Mouse (Mus musculus): ENCODE results near the gene Kcnk4. TPM values are rescaled to one million over a fixed set of nuclear protein-coding genes. Genes with fewer than 3 reads are reported as not detected.
A peak's percentile ranks its signal among the peaks of the same experiment; 100 is the strongest.

The Kcnk4 gene
- under 1 TPM in 1 of 2 experiments, not detected in 1; 0.31 TPM for total RNA-seq (2021)
- polyA plus RNA-seq (2012; rRNA removed) = 0.06 TPM in 1 of 2 replicates, not detected in the other
- long read RNA-seq = 0 reads

- no peak for DNase-seq
Measured at GRCm38 (mm10) chr19:6934195-6934977, at the start of gene Kcnk4. Kcnk4 (minus strand) TSS chr19:6934515.

GRCm38 (mm10) chr19:6983621-6984020, 49.3 kb upstream of the Kcnk4 start:
- DNase-seq = no peak

GRCm38 (mm10) chr19:6981465-6981864, 47.1 kb upstream of the Kcnk4 start:
- no peak for DNase-seq

- DNase-seq = peak; percentile 99
Measured at GRCm38 (mm10) chr19:6980381-6981093, 46.2 kb upstream of the Kcnk4 start, which contains the start of gene Fkbp2. Fkbp2 (minus strand) TSS chr19:6980501.

GRCm38 (mm10) chr19:6979486-6980380, 45.4 kb upstream of the Kcnk4 start:
- DNase-seq = peak; percentile 100

GRCm38 (mm10) chr19:6979001-6979479, 44.7 kb upstream of the Kcnk4 start:
- DNase-seq = peak; percentile 71

- no peak for DNase-seq
Measured at GRCm38 (mm10) chr19:6978639-6978974, 44.3 kb upstream of the Kcnk4 start.

GRCm38 (mm10) chr19:6977759-6978638, 43.7 kb upstream of the Kcnk4 start:
- no peak for DNase-seq

- DNase-seq = peak; percentile 76
Measured at GRCm38 (mm10) chr19:6975537-6976521, 41.5 kb upstream of the Kcnk4 start, which contains the start of gene Plcb3. Plcb3 (minus strand) TSS chr19:6976470.

GRCm38 (mm10) chr19:6974211-6975205, 40.2 kb upstream of the Kcnk4 start, which contains the start of gene Ppp1r14b:
Ppp1r14b (plus strand) TSS chr19:6974968.
- DNase-seq = peak; percentile 90

GRCm38 (mm10) chr19:6973581-6974190, 39.4 kb upstream of the Kcnk4 start:
- no peak for DNase-seq

- DNase-seq = no peak
Measured at GRCm38 (mm10) chr19:6972247-6972917, 38.1 kb upstream of the Kcnk4 start.

- no peak for DNase-seq
Measured at GRCm38 (mm10) chr19:6971644-6972043, 37.3 kb upstream of the Kcnk4 start.

GRCm38 (mm10) chr19:6970460-6971085, 36.3 kb upstream of the Kcnk4 start:
- peak; percentile 62 for DNase-seq

GRCm38 (mm10) chr19:6969665-6970381, 35.5 kb upstream of the Kcnk4 start:
- peak; percentile 89 for DNase-seq

GRCm38 (mm10) chr19:6969291-6969664, 35.0 kb upstream of the Kcnk4 start:
- no peak for DNase-seq

Data from adrenal gland, adult 2 months (tissue).